Mouse (Mus musculus): Measurements from ENCODE around the gene Igsf9.

The Igsf9 gene

DNA sequence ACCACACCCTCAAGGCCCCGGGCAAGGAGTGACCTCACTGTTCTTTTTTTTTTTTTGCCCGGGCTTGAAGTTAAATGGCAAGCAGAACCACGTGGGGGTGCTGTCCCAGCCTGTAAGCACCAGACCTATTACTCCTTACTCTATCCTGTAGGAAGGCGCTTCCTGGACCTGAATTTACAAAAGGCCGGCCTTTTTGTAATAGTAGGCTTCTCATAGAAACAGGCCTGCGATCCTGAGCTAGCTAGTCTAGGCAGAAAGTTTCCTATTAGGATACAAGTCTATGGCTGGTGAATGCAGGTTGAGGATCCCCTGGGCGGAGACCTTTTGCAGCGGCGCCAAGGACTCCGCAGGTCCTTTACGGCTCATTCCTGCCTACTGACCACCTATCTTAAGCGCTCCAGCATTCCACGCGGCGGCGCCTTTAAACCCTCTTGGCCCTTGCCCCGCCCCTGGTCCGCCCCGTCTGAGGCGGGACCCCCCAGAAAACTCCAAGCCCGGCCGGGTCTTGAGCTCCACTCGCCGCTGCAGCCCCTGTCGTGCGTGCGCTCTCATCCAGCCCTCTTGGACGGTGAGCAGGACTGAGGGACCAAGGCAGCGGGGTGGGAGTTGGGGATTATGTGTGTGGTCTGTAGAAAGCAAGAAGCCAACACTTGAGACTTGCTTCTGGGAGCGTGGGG, 18.3 kb downstream of the Igsf9 start, which contains the start of gene Tagln2:
Gene Tagln2 (plus strand): TSS at position 283 of the 677 bp plus-strand sequence.
- no peak for DNase-seq

DNA sequence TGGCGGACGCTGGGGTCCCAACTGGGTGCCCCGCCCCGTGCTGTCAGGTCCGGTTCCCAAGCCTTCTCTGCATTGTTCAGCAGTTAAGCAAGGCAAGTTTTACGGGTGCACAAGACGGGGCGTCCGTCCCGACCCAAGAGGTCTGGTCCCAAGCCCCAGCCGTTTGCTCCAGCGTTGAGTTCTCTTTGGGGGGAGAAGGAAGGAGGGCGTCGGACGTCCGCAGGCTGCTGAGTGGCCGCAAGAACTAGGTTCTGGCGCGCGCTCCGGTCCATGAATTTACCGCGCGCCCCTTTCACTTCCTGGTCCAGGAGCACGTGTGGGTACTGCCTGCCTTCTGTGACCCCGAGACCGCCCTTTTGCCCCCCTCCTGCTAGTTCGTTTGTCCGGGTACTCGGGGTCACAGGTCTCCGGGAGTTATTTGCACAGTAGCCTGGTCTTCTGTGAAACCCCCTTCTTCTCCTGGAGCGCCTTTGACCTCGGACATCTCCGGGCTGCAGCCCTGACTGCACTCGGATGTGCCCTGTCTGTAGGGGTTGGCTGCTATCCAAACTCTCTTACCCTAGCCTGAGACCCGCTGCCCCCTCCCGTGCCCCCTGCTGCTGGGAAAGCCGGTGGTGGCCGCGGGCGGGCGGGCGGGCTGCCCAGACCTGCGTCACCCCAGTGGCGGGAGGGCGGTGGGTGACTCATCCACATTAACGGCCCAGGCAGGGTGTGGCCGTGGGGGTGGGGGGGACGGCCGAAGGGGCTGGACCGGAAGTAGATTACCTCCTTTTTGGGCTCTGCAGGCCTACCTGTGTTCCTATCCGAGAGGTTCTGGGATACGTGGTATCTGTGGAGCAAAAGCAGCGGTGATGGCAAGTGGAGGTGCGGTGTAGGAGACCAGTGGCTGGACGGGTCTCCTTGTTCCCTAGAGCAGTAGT, 19.1 kb downstream of the Igsf9 start:
- DNase-seq = no peak

DNA sequence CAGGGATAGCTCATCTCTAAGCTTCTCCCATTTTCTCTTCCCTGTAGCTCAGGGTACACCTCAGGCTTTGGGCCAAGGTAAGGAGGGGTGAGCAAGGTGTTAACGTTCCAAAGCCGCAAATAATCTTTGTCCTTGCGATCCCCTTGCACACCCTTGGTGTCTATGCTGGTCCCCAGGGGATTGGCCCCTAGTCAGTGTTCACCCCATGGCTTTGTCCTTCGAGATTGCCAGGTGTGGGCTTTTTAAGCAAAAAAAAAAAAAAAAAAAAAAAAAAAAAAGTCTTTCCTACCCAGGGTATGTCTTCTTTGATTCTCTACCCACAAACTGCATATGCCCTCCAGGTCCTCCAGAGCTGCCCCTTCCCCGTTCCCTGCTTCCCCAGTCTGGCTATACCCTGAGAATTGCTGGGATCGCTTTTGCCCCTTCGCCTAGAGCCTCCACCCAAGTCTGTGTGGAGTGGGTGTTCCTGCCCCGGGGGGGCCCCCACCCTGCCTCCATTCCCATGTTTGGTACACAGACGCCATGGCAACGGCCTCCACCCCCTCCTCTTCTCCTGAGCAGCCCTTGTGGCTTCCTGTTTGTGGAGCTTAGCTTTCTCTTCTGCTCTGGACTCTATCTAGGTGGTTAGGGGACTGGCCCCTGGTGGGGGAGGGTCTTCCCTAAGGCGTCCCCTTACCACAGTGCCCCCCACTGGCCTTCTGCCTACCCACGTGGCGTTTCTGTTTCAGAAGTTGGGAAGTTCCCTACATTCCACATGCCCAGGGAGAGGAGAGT, 20.0 kb downstream of the Igsf9 start:
- no peak for DNase-seq

DNA sequence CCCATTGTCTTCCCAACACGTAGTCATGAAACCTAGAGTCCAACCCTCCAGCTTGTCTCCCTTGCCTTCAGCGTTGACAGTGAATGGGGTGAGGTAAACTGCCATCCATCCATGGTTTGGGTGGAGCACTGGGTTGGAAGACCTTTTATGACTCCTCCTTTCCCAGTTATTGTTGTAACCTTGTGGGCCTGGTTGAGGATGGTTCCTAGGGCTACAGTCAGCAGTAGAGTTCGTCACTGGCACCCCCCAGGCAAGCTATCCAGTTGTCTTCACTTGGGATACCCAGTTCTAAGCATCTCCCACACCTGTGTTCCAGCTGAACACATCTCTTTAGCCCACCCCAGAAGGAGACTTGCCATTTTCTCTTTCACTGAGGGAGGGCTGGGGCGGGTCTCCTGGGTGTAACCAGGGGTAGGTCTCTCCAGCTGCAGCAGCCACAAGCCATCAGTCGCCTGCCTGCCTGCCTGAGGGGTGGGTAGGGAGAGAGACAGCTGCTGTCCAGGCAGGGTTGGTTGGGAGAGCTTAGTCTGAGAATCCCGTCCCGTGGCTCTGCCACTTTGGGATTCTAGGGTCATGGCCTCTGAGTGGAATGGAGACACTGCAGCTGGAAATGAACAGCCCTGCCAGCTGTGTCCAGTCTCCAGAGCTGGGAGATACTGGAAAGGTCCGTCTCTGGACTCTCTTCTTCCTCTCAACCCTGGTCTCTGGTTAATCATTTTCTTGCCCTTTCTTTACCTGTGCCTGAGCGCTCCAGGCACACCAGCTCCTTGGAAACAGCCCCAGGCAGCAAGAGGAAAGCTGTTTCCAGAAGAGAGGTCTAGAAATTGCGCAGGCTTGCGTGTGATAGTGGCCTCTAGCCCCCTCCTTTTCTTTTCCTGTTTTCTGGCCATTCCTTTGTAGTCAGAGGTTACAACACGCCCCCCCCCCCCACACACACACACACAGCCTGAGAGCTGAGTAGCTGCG, 20.8 kb downstream of the Igsf9 start:
- no peak for DNase-seq

DNA sequence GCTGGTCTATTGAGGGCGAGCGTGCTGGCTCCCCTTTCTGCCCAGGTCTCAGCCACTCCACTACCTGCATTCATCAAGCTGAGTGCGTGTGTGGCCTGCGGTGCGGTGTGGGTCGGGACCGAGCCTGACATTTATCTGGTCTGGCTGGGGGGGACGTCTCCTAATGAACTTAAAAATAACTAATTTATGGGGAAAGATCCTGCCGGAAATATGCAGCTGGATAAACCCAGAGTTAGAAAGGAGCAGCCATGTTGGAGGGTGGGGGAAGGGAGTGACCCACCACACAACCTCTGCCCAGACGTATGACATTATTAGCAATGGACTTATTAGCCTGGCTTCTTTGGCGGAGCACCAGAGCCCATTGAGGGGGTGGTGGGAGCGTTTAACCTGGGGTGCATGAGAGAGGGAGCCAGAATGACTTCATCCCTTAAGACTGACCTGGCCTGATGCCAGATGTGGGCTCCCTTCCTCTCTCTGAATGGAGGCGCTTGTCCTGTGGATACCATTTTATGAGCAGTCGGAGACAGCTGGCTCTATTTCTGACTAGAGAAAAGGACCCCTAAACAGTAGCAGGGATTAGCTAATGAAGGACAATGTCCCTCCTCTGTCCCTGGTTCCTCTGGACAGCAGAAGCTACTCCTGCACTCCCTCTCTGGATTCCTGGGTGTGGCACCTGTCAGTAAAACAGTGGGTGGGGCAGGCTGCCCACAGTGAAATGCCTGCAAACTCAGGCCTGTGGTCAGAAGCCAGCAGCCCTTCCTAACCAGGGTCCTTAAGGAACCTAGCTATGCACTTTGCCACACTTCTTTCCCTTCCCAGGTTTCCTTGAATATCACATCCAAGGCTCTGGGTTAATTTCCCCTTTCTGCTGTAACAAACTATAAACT, 21.8 kb downstream of the Igsf9 start:
- no peak for DNase-seq

DNA sequence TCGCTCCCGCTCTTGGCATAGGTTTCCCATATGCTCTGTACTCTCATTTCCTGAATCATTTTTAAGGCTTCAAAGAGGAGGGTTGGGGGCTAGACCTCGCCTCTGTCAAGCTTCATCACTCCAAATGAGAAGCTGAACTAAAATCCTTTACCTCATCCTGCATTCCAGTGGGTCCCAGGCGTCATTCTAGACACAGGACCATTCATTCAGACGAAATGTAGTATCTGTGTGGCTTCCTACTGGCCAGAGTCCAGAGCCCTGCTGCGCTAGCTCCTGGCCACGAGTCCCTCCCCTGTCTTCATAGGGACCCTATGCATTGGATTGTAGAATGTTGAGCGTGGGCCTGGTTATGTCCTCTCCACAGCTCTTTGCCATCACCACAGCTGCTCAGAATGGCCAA, 23.2 kb downstream of the Igsf9 start:
- DNase-seq = no peak

DNA sequence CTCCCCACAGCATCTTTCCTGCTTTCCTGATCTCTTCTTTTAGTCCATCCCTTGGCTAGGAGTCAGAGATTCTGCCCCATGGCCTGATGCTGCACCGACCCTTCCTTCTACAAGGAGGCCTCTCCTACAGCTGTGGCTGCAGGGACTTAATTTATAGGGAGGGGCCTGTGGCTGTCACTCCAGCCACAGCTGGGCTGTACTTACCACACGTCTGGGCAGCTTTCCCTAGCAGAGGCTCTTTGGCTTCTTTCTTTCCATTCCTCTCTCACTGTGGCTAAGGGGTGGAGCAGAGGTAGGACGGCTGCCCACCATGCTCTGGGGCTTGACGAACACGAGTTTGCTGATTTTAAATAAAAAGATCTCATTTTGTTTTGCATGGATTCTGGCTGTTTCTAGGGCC, 25.4 kb downstream of the Igsf9 start:
- DNase-seq = no peak

DNA sequence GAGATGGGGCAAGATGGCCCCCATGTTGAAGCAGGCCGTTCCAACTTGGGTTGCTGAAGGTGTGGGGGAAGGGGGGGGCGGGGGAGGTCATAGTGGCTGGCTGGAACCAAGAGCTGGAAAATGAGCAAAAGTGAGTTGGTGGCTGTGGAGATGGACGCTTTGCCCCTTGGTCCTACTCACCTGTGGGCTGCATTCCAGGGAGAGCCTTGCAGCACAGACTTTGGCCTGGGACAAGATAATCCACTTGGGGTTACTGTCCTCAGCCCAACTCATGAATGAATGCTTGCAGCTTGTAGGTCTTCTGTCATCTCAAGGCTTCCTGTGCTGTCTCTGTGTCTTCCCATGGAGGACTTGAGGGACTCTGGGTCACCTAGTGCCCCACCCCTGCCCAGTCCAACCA, 26.1 kb downstream of the Igsf9 start:
- DNase-seq = no peak

DNA sequence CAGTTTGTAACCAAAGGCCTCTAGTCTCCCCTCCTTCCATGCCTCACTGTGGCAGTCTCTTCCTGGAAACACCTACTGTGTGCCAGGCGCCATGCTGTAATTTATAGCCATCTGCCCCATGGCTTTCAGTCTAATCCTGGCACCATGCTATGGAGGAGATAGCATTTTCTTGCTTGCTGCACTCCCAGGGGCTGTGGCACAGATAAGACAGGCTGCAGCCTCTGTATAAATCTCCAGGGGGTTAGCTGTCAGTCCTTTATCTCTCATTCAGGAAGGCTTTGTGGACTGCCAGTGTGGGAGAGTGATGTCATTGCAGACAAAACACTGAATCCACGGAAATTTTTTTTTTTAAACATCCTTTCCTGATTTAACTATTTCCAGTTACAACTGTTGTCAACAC, 26.6 kb downstream of the Igsf9 start:
- no peak for DNase-seq

DNA sequence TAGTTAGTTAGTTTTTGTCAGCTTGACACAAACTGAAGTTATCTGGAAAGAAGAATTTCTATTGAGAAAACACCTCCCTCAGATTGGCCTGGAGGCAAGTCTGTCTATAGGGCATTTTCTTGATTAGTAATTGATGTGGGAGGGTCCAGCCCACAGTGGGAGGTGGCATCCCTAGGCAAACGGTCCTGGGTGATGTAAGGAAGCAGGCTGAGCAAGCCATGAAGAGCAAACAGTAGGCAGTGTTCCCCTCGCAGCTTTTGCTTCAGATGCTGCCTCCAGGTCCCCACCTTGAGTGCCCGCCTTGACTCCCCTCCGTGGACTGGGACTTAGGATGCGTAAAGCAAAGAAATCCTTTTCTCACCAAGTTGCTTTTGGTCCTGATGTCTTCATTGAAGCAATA, 27.6 kb downstream of the Igsf9 start:
- no peak for DNase-seq

DNA sequence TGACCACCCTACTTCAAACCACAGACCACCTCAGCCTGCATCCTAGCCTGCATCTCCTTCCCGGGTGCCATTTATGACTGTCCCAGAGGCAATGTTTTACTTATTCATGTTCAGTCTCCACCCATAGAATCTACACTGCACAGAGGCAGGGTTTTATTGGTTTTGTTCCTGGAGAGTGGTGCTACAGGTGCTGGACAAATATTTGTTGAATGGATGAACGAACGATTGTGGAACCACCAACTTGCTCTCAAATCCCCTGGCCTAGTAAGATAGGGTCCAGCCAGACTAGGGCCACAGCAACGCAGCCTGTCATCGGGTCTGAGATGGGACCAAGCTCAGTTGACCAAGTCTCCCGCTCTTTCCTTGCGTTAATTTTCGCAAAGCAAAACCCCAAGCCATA, 28.4 kb downstream of the Igsf9 start:
- DNase-seq = no peak

DNA sequence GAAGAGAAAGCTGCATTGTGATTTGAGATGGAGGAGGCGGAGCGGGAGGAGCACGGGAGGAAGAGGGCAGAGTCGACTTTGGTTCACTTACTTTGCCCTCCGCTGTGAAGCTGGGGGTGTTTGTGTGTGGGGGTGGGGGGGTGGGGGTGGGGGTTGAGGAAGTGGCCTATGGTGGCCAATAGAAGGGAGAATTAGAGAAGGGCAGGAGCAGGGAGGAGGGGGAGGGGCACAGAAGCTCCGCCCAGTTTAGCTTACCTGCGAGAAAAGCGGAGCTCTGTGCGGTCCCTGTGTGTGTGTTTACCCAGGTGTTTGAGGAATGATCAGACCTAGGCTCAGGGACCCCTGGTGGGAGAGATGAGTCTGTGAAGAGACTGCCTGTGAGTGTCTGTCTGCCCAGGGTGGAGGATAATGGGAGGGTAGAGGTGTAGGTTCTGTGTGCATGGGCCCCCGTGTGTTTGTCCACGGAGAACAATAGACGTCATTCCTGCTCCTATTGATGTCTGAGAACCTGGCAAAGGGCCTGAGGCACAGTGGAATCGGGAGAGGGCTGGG, 28.9 kb downstream of the Igsf9 start:
- DNase-seq = no peak

DNA sequence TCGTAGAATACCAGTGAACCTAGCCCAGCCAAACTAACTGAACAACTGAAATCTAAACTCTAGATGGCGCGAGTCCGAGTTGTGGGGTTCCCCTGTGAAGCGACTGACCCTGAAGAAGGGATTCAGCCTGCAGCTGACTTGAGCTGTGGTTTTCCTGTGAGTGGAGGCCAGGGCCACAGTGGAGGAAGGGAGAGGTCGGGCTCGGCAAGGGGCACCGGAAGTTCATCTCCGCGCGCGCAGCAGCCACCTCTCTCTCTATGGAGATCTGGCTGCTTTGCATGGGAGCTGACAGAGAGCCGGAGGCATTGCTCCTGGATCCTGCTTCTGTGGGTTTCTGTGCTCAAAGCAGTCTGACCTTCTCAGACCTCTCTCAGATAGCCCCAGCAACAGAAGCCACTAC, 31.4 kb downstream of the Igsf9 start:
- DNase-seq = no peak

DNA sequence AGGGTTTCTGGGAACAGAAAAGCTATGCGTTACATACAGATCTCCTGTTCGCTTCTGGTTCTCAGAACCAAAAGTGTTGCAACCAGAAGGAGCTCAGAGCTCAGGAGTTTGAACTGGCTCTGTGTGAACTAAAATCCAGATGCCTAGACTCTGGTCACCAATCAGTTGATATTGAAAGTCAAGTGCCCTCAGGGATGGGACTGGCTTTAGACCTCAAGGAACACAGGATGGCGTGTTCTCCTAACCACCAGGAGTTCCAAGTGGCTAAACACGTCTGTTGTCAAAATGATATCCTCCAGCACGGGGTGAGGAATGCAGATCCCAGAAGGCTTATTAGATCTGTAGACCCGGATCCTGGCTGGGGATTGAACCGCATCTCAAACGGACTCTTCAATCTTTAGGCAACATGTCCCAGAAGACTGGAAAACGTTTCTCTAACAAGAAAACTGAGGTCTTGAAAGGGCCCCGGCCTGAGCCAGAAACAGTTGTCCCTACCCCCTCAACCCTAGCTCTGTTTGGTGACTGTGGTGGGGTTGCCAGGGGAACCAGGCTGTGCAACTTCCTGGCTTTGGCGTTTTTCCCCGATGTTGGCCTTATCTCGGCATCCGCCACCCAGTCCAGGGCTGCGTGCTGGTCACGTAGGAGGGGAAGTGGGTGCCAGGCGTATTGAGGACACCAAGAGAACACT, 32.1 kb downstream of the Igsf9 start:
- DNase-seq = no peak

DNA sequence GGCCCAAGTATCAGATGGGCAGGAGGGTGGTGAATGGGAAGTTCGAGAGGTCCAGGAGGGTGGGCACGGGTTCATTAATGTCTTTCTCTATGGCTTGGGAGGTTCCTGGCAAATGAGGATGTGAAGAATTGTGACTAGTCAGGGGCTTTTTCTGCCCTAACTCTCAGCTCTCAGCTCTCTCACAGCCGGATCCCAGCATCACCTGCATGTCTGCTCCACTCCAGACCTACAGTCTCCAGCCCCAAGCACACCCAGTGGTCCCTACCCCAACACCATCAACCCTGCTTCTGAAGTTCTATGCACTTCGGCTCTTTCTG, 32.6 kb downstream of the Igsf9 start:
- DNase-seq = no peak

DNA sequence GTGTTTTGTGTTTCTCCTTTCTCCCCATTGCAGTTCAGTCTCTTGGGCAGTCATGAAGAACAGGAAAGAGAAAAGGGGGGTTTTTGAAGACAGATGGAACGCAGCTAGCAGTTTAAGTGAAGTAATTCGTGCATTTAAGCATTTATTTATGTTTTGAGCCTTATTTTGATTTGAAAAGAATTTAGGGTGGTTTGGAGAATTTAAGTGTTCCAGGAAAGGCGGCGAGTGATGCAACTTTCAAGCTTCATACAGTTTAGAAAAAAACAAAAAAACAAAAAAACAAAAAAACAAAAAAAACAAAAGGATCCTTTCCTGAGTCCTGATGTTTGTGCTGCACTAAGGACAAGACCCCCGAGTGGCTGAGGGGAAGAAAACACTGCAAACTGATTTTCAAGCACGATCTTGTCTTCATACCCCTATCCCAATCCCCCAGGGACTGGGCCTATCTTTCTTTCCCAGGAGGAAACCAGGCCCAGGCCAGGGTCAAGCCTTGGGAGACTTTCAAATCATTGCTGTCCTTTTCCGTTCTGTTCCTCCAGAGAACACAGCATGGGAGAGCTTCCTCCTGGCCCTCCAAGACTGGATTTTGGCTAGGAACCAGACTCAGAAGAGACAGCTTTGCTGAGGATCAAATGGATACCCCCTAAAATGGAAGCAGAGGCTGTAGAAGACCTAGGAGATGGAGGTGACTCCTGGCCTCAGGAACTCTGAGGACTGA, 33.1 kb downstream of the Igsf9 start:
- DNase-seq = no peak

DNA sequence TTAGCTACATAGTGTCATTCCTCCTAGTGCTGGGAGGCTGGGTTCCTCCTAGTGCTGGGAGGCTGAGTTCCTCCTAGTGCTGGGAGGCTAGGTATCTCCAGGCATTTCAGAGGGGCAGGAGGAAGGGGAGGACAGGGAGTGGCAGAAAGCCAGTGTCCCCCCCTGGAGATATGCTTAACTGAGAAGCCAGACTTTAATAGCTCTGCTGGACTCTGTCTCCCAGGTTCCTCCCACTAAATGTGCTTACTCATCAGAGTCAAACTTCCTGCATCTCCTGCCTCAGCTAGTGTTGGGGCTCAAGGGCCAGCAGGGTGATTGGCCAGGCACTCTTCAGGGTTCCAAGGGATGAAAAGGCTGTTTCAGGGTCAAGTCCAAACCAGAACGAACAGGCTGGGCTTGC, 33.8 kb downstream of the Igsf9 start:
- no peak for DNase-seq

DNA sequence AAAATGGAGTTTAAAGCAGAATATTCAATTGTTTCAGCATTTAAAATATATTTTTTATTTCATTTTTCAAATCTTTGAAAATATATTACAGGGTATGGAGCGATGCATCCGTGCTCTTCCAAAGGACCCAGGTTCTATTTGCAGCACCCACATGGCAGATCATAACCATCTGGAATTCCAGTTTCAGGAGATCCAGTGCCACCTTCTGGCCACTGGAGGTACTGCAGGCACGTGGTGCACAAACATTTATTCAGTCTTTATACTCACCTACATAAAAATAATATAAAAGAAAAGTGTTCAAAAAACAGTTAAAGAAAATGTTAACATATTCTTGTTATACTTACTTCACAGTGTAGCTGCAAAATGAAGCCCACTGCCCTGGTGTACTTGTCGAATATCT, 36.4 kb downstream of the Igsf9 start:
- DNase-seq = no peak

DNA sequence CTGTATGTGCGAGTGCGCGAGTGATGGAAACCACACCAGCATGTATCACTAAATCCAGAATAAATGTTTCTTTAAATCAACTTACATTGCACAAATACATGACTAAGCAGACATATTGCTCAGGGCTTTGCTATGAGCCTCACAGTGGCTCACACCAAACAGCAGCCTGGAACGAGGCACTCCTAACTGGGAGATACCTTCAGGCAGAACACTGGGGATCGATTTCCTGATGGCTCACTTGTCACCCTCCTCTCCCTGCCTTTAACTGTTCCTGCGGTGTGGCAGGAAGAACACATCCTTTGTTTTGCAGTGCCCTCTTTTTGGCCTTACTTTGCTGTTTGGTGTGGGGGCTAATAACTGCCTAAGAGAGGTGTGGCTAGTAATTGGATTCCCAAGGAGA, 38.1 kb downstream of the Igsf9 start:
- DNase-seq = no peak
